Mouse (Mus musculus) limb, embryonic 13.5 days (tissue): ENCODE results near the gene Klhl13. TPM values are rescaled to one million over a fixed set of nuclear protein-coding genes. Genes with fewer than 3 reads are reported as not detected.
A peak's percentile ranks its signal among the peaks of the same experiment; 100 is the strongest.

ENCODE experiments used
- ATAC-seq: fragments of 200-750 bp; cut with Nextera tagmentation; 2 replicates; pipeline ENCODE4 v1.8.0; 2017; ENCODE audit warnings: low read depth, moderate number of reproducible peaks, moderate TSS enrichment; ENCODE audit not compliant: low FRiP score
- H3K27ac ChIP-seq: fragments of 300-500 bp; sonication (generic); 2 replicates; pipeline ENCODE4 v1.5.1; 2015; ENCODE audit warnings: inconsistent platforms, mild to moderate bottlenecking, moderate library complexity
- H3K27me3 ChIP-seq: fragments of 300-500 bp; sonication (generic); 2 replicates; pipeline ENCODE4 v1.6.1; 2015; ENCODE audit warnings: mild to moderate bottlenecking, inconsistent platforms
- H3K36me3 ChIP-seq: fragments of 300-500 bp; sonication (generic); 2 replicates; pipeline ENCODE4 v1.6.1; 2015; ENCODE audit warnings: inconsistent platforms, mild to moderate bottlenecking, moderate library complexity
- H3K4me1 ChIP-seq: fragments of 300-500 bp; sonication (generic); 2 replicates; pipeline ENCODE4 v1.6.1; 2015; ENCODE audit warnings: inconsistent platforms
- H3K4me2 ChIP-seq: fragments of 300-500 bp; sonication (generic); replicated peaks from 2 replicates; pipeline ENCODE4 v1.6.1; 2015; ENCODE audit warnings: inconsistent platforms, mild to moderate bottlenecking, moderate library complexity
- H3K4me3 ChIP-seq: fragments of 300-500 bp; sonication (generic); 2 replicates; pipeline ENCODE4 v1.5.1; 2015; ENCODE audit warnings: moderate library complexity, mild to moderate bottlenecking, inconsistent platforms
- H3K9ac ChIP-seq: fragments of 300-500 bp; sonication (generic); 2 replicates; pipeline ENCODE4 v1.6.1; 2015; ENCODE audit warnings: mild to moderate bottlenecking, inconsistent platforms
- H3K9me3 ChIP-seq: fragments of 300-500 bp; sonication (generic); 2 replicates; pipeline ENCODE4 v1.6.1; 2016; ENCODE audit warnings: inconsistent platforms
- WGBS: fragments of 180-500 bp; shearing (Covaris S2); methylation state at CpG from one replicate; pipeline ENCODE4 v1.1.7; 2015; 5-methylcytosine and 5-hydroxymethylcytosine counted together
- polyA plus RNA-seq: library from polyadenylated mRNA; unstranded; fragments of >200 nt; fragmentation: Nextera tagmentation; extraction: Ambion mirVana; gene quantifications from 2 replicates; pipeline ENCODE4 v1.2.1, GENCODE M21; 2015

Gene Klhl13
- 88.9 and 90.1 TPM in 2 replicates for polyA plus RNA-seq

- peak within 1 kb of the TSS; percentile 57 for H3K4me2 ChIP-seq
Observed at GRCm38 (mm10) chrX:23364514-23365381, at the start of gene Klhl13. Klhl13 (minus strand) TSS chrX:23365082.

GRCm38 (mm10) chrX:23409296-23410149 lies 44.6 kb upstream of the Klhl13 start:
- Histone ChIP-seq H3K9me3 (no peaks in the 10 kb centered on the region), H3K4me1 (no peaks in the 10 kb centered on the region), H3K4me2 (no peak overlapping the region), H3K9ac (no peak overlapping the region), H3K36me3 (no peaks in the 10 kb centered on the region), H3K4me3 (no peak overlapping the region), H3K27me3 (no peaks in the 10 kb centered on the region), H3K27ac (no peak overlapping the region)
- 66% methylated on average over 4 of the region's 4 CpGs for WGBS
- no peak for ATAC-seq

More at GRCm38 (mm10) chrX:23364514-23365381, at the start of gene Klhl13:
- no peaks in the 10 kb centered on the region for H3K9me3 ChIP-seq
- no peaks in the 10 kb centered on the region for H3K27me3 ChIP-seq
- H3K27ac ChIP-seq = peak within 1 kb of the TSS; percentile 87
- 10% methylated on average over 40 of the region's 45 CpGs for WGBS
- H3K4me1 ChIP-seq = no peaks in the 10 kb centered on the region
- no peaks in the 10 kb centered on the region for H3K36me3 ChIP-seq
- H3K9ac ChIP-seq = peak within 1 kb of the TSS; percentile 69
- peak; percentile 93 for ATAC-seq
- peak within 1 kb of the TSS; percentile 57 for H3K4me3 ChIP-seq

DNA sequence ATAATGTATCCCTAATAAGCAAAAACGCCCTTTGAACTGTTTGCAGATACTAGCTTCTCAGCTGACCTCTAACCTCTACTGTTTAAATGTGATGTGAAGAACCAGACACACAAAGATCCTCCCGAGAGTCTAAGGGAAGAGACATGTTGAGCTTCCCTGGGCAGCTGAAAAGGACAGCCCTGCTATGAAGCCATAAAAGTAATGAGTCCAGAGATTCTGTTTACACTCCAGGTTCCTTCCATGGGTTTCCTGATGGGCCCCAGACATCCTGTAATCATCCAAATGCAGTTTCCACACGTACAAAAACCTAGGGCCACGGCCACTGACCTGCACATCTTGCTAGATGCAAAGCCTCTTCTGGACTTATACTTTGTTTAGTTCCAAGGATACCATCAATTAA lies 23.8 kb upstream of the Klhl13 start:
- no peak for ATAC-seq
- H3K4me2 ChIP-seq = no peak overlapping the region
- no peak overlapping the region for H3K27ac ChIP-seq
- no peaks in the 10 kb centered on the region for H3K9me3 ChIP-seq
- H3K4me3 ChIP-seq = no peak overlapping the region
- no peaks in the 10 kb centered on the region for H3K36me3 ChIP-seq
- H3K27me3 ChIP-seq = no peaks in the 10 kb centered on the region
- no peak overlapping the region for H3K9ac ChIP-seq
- 53% methylated on average over 4 of the region's 4 CpGs for WGBS
- no peaks in the 10 kb centered on the region for H3K4me1 ChIP-seq

DNA sequence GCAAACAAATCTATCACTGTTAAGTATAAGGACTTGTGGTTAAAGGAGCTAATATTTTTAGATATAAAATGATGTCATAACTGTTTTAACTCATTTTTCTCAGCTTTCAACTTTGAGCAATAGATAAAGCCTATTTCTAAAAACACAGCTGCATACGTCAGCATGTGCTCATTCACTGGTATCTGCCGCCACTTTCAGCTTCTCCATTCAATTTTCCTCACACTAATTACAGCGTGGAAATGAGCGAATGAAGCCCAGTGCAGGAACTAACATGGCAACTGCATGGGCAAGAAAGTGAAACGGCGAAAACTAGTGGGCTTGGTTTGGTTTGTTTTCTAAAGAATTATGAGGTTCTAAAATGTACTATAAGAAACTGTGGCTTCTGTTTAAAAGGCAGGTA lies 1.4 kb downstream of the Klhl13 start:
- H3K27ac ChIP-seq = no peak overlapping the region
- H3K27me3 ChIP-seq = no peaks in the 10 kb centered on the region
- H3K4me3 ChIP-seq = peak overlapping the region; percentile 57
- H3K9ac ChIP-seq = 0 out of 2 replicates have a peak overlapping the region, but pooled peaks have one; percentile 2
- H3K4me1 ChIP-seq = no peaks in the 10 kb centered on the region
- WGBS = 44% methylated on average over 6 of the region's 6 CpGs
- peak overlapping the region; percentile 57 for H3K4me2 ChIP-seq
- H3K36me3 ChIP-seq = no peaks in the 10 kb centered on the region
- no peak for ATAC-seq
- no peaks in the 10 kb centered on the region for H3K9me3 ChIP-seq

GRCm38 (mm10) chrX:23360446-23360845 lies 4.4 kb downstream of the Klhl13 start:
- Histone ChIP-seq H3K36me3 (no peaks in the 10 kb centered on the region), H3K27me3 (no peaks in the 10 kb centered on the region), H3K4me3 (no peak overlapping the region), H3K4me2 (no peak overlapping the region), H3K9me3 (no peaks in the 10 kb centered on the region), H3K9ac (no peak overlapping the region), H3K27ac (no peak overlapping the region), H3K4me1 (no peaks in the 10 kb centered on the region)
- ATAC-seq = no peak
- WGBS = 81% methylated on average over 3 of the region's 3 CpGs

DNA sequence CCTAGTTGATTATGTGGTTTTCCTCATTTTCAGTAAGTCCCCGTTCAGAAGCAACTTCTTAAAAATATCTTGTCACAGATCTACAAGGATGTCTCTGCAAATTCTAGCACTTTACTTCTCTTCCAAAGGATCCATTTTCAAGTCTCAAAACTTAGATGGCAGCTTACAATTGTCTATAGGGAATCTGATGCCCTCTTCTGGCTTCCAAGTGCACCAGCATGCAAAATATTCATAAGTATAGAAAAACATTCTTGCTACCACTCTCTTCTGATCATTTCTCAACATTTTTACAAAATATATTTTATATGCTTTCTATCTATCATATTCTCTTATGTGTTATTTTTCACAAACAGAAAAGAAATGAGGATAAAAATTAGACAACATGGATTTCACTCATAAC lies 14.8 kb downstream of the Klhl13 start:
- Histone ChIP-seq H3K27ac (no peak overlapping the region), H3K9me3 (no peaks in the 10 kb centered on the region), H3K4me1 (no peaks in the 10 kb centered on the region), H3K4me2 (no peak overlapping the region), H3K9ac (no peak overlapping the region), H3K36me3 (no peaks in the 10 kb centered on the region; the same call in 1 of the 2 replicates), H3K27me3 (no peaks in the 10 kb centered on the region), H3K4me3 (no peak overlapping the region)
- WGBS = 82% methylated on average over 1 of the region's 1 CpGs
- no peak for ATAC-seq

DNA sequence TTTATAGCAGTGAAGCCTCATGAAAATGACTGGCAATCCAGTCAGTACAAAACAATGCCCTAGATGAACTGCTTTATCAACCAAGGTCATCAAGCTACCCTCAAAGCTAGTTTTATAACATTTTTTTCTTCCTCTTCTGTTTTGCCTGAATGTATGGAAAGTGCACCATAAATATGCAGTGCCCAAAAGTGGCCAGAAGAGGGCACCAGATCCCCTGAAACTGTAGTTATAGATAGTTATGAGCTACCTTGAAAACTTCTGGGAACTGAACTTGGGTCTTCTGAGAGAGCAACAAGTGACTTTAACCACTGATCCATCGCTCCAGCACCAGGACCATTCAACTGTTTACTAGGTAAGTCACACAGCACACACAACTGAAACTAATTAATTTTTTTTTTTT lies 36.8 kb downstream of the Klhl13 start:
- Histone ChIP-seq H3K36me3 (no peaks in the 10 kb centered on the region), H3K27me3 (no peaks in the 10 kb centered on the region), H3K4me1 (no peaks in the 10 kb centered on the region), H3K4me2 (no peak overlapping the region), H3K27ac (no peak overlapping the region), H3K9ac (no peak overlapping the region), H3K4me3 (no peak overlapping the region), H3K9me3 (no peaks in the 10 kb centered on the region)
- no peak for ATAC-seq
- WGBS = 67% methylated on average over 1 of the region's 1 CpGs

GRCm38 (mm10) chrX:23318857-23319256 lies 46.0 kb downstream of the Klhl13 start:
- no peaks in the 10 kb centered on the region for H3K27me3 ChIP-seq
- H3K27ac ChIP-seq = no peak overlapping the region
- H3K36me3 ChIP-seq = no peaks in the 10 kb centered on the region
- no peak overlapping the region for H3K4me2 ChIP-seq
- no peak overlapping the region for H3K9ac ChIP-seq
- ATAC-seq = no peak
- H3K4me1 ChIP-seq = no peaks in the 10 kb centered on the region
- H3K9me3 ChIP-seq = no peaks in the 10 kb centered on the region
- no peak overlapping the region for H3K4me3 ChIP-seq

DNA sequence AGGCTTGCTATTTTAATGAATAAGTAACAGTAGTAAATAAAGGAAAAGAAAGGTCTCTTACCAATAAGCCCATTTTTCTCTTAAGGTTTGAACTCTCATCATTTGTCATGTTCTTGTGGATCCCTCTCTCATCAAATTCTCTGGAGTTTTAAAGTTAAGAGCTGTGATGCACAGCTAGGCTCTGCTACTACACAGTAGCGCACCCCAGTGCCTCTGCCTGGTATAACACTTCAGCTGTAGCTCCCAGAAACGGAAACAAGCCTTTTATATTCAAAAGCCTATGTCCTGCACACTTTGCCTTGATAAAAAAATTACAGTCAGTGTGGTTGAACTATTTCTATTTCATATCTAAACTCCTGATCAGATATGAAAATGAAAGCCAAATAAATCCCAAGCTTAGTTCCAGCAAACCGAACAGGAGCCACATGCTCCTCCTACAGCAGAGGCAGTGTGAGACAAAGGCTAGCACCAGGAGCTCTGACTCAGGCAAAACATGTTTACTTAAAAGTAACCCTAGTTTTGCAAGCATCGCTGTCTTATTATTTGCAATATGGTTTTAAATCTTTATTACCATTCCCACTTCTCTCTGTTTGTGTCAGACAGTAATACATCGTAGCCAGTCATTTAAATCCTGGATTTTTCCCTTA lies 68.8 kb downstream of the Klhl13 start:
- no peak for ATAC-seq
- Histone ChIP-seq H3K27ac (no peak overlapping the region), H3K9me3 (no peaks in the 10 kb centered on the region), H3K9ac (no peak overlapping the region), H3K4me2 (no peak overlapping the region), H3K36me3 (no peaks in the 10 kb centered on the region), H3K4me3 (no peak overlapping the region), H3K4me1 (no peaks in the 10 kb centered on the region), H3K27me3 (no peaks in the 10 kb centered on the region)
- WGBS = 38% methylated on average over 5 of the region's 5 CpGs

- H3K27ac ChIP-seq = no peak overlapping the region
- H3K9me3 ChIP-seq = no peaks in the 10 kb centered on the region
- no peaks in the 10 kb centered on the region for H3K4me1 ChIP-seq
- 35% methylated on average over 10 of the region's 10 CpGs for WGBS
- H3K27me3 ChIP-seq = no peaks in the 10 kb centered on the region
- H3K4me2 ChIP-seq = no peak overlapping the region
- no peak overlapping the region for H3K9ac ChIP-seq
- no peak for ATAC-seq
- H3K36me3 ChIP-seq = no peaks in the 10 kb centered on the region
- H3K4me3 ChIP-seq = no peak overlapping the region
Observed at GRCm38 (mm10) chrX:23285442-23285817, 79.5 kb downstream of the Klhl13 start.

DNA sequence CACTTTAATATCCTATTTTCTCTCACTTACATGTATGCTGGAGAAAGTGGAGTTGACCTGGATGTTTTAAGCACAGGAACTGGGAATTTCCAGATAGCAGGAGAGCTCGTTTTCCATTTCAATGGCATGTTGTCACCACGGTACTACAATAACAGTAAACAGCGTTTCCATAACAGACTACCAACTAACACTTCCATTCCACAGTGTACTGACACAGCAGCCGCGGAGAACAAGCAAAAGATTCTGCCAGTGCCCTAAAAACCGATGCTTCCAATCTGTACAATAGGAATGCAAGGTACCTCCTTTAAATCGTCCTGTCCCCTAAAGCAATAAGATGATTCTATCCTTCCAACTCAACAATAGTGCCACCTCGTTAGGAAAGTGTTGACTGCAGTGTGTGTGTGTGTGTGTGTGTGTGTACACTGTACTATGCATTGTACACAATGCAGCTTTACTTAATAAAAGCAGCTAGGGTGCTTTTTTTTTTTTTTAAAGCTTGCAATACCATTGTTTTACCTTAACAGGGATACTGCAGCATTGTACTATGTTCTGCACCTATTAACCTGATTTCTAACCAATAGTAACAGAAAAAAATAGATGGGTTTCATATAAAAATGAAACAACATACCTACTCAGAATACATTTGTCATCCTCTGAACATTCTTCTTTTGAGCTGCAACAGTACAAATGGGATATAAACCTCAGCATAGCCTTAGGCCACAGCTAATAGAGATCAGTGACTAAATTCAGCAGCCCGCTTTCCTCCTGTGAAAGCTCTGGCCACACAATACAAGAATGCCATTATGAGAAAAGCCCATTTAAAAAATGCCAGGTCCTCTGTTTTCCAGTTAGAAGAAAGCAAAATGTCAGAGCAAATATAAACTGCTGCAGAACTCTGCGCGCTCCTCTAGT lies 80.1 kb downstream of the Klhl13 start:
- Histone ChIP-seq H3K4me1 (no peaks in the 10 kb centered on the region), H3K27ac (no peak overlapping the region), H3K36me3 (no peaks in the 10 kb centered on the region), H3K4me3 (no peak overlapping the region), H3K9me3 (no peaks in the 10 kb centered on the region), H3K9ac (no peak overlapping the region), H3K4me2 (no peak overlapping the region), H3K27me3 (no peaks in the 10 kb centered on the region)
- no peak for ATAC-seq
- WGBS = 57% methylated on average over 11 of the region's 11 CpGs
